Mouse (Mus musculus): Measurements from ENCODE around the gene Irf1. TPM values are rescaled to one million over a fixed set of nuclear protein-coding genes. Genes with fewer than 3 reads are reported as not detected.

Irf1 gene
- polyA plus RNA-seq, 1 experiment = 169 TPM

DNA sequence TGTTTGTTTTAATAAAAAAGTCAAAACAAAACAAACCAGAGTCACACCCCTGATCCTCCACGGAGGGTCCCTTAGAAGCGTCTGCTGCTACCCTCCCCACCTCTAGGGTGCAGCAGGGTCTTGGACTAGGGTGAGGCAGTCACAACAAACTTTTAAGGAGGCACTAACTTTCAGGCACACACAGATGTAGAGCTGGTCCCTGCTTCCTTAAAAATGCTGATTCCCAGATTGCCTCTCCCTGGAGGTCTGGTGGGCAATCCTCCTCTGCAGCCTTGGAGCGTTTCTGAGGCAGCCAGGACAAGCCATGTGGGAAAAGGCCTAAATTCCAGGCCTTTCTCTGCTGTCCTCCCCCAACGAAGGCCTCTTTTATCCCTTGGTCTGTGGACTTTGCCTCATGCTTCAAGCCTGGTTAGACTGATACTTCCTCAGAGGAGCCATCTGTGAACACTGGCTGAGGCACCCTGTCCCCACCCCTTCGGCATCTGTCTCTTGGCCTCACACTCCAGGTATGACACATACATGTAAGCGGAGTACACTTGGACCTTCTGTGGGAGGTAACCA, 10.9 kb upstream of the Irf1 start:
- no peak overlapping the region for H3K4me3 ChIP-seq (ENCODE audit: control insufficient read depth, insufficient read depth, low read length)
- WGBS = 61% methylated on average over 6 of the region's 6 CpGs
- TF ChIP-seq CTCF (IDR thresholded peaks at IDR 0.05; ENCODE audit: borderline replicate concordance, control insufficient read depth, extremely low read depth, insufficient read depth, low read length, poor library complexity) (no peak), POLR2A (IDR thresholded peaks at IDR 0.05; ENCODE audit: control insufficient read depth, extremely low read depth, insufficient read depth, low read length, poor library complexity) (no peak)
- no peaks in the 10 kb centered on the region for H3K27me3 ChIP-seq (ENCODE audit: control insufficient read depth, insufficient read depth, low read length)
- peak overlapping the region; percentile 19; the same call in 1 of the 2 replicates for H3K27ac ChIP-seq (ENCODE audit: control insufficient read depth, insufficient read depth, low read length)
- peak; percentile 68 for DNase-seq
- H3K4me1 ChIP-seq (replicated peaks; ENCODE audit: control insufficient read depth, insufficient read depth, low read length) = peaks cover 36% of the 10 kb centered on the region
- no peaks in the 10 kb centered on the region for H3K36me3 ChIP-seq (ENCODE audit: control insufficient read depth, insufficient read depth, low read length)

DNA sequence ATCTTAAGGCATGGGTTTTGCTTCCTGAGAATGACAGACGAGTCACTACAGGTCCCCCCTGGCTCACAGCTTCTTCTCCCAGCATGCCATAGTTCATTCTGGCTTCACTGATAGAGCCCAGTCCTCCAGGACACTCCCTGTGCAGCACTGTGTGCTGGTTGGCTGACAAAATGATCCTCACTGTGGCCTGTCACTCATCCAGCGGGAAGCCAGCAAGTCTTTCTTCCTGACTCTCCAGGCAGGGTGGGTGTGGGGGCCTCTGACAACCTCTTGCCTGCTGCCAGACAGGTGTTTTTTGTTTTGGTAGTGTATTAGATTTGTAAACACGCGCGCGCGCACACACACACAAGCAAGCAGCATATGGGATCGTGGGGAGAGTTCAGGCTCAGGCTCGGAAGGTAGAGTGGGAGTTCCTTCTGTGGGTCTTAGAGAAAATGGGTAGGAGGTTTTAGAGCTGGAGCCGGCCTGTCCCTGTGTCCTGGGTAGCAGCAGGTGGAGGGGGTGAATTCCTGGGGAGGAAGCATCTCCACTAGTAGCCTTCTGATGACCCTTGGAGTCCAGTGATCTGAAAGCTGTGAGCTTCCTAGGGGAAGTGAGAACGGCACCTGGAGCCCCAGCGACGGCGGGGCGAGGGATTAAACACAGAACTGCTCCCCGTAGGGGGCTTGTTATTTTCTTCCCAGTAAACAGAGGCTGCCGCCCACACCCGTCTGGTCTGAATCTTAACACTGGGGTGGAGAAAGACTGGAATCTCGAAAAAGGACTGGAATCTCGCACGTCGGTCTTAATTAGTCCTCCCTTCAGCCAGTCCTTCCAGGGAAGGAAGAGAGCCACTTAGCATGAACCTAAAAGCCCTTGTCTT, 10.0 kb upstream of the Irf1 start:
- no peak overlapping the region for H3K4me3 ChIP-seq (ENCODE audit: control insufficient read depth, insufficient read depth, low read length)
- no peaks in the 10 kb centered on the region for H3K36me3 ChIP-seq (ENCODE audit: control insufficient read depth, insufficient read depth, low read length)
- peaks cover 43% of the 10 kb centered on the region for H3K4me1 ChIP-seq (replicated peaks; ENCODE audit: control insufficient read depth, insufficient read depth, low read length)
- 95% methylated on average over 22 of the region's 22 CpGs for WGBS
- H3K27me3 ChIP-seq (ENCODE audit: control insufficient read depth, insufficient read depth, low read length) = no peaks in the 10 kb centered on the region
- no peak for DNase-seq
- no peak overlapping the region for H3K27ac ChIP-seq (ENCODE audit: control insufficient read depth, insufficient read depth, low read length)
- TF ChIP-seq POLR2A (IDR thresholded peaks at IDR 0.05; ENCODE audit: control insufficient read depth, extremely low read depth, insufficient read depth, low read length, poor library complexity) = no peak
- no peak for TF ChIP-seq CTCF (IDR thresholded peaks at IDR 0.05; ENCODE audit: borderline replicate concordance, control insufficient read depth, extremely low read depth, insufficient read depth, low read length, poor library complexity)

DNA sequence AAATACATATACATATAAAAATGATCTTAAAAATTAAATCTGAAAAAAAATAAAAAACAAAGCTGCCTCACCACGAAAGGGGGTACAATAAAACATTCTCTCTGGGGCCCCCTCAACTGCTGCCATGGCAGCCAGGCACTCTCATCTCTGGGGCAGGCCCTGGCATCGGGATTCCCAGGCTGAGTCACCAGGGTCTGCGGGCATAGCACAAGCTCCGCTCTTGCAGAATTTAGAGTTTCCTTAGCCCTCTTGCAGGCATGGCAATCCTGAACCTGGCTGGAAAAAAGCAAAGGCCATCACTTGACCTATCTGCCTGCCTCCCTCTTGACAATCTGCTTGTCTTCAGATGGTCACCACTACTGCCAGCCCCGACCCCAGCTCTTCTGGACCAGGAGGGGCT, 8.5 kb upstream of the Irf1 start:
- no peak for TF ChIP-seq CTCF (IDR thresholded peaks at IDR 0.05; ENCODE audit: borderline replicate concordance, control insufficient read depth, extremely low read depth, insufficient read depth, low read length, poor library complexity)
- no peak for TF ChIP-seq POLR2A (IDR thresholded peaks at IDR 0.05; ENCODE audit: control insufficient read depth, extremely low read depth, insufficient read depth, low read length, poor library complexity)
- 99% methylated on average over 5 of the region's 5 CpGs for WGBS
- Histone ChIP-seq H3K27me3 (ENCODE audit: control insufficient read depth, insufficient read depth, low read length) (no peaks in the 10 kb centered on the region), H3K4me1 (replicated peaks; ENCODE audit: control insufficient read depth, insufficient read depth, low read length) (peaks cover 37% of the 10 kb centered on the region), H3K36me3 (ENCODE audit: control insufficient read depth, insufficient read depth, low read length) (no peaks in the 10 kb centered on the region), H3K4me3 (ENCODE audit: control insufficient read depth, insufficient read depth, low read length) (no peak overlapping the region), H3K27ac (ENCODE audit: control insufficient read depth, insufficient read depth, low read length) (no peak overlapping the region)
- no peak for DNase-seq

DNA sequence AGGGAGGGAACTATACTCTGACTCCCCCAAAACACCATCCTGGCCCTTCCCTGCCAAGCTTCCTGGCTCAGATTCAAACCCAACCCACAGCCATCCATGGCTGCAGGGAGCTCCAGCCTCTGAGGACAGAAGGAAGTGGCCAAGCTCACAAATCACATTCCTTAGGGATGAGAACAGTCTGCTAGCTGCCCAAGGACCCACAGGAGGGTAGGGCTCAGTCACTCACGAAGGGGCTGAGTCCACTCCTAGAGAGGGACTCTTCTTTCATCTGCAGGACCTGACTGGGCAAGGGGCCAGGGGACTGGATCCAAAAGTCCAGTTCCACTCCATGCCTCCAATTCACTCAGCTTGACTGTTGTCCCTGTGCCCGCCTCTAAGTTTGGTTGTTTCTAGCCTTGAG, 8.0 kb upstream of the Irf1 start:
- DNase-seq = no peak
- Histone ChIP-seq H3K4me3 (ENCODE audit: control insufficient read depth, insufficient read depth, low read length) (no peak overlapping the region), H3K27me3 (ENCODE audit: control insufficient read depth, insufficient read depth, low read length) (no peaks in the 10 kb centered on the region), H3K27ac (ENCODE audit: control insufficient read depth, insufficient read depth, low read length) (no peak overlapping the region), H3K4me1 (replicated peaks; ENCODE audit: control insufficient read depth, insufficient read depth, low read length) (peaks cover 34% of the 10 kb centered on the region), H3K36me3 (ENCODE audit: control insufficient read depth, insufficient read depth, low read length) (no peaks in the 10 kb centered on the region)
- TF ChIP-seq POLR2A (IDR thresholded peaks at IDR 0.05; ENCODE audit: control insufficient read depth, extremely low read depth, insufficient read depth, low read length, poor library complexity) (no peak), CTCF (IDR thresholded peaks at IDR 0.05; ENCODE audit: borderline replicate concordance, control insufficient read depth, extremely low read depth, insufficient read depth, low read length, poor library complexity) (no peak)
- 91% methylated on average over 2 of the region's 2 CpGs for WGBS

DNA sequence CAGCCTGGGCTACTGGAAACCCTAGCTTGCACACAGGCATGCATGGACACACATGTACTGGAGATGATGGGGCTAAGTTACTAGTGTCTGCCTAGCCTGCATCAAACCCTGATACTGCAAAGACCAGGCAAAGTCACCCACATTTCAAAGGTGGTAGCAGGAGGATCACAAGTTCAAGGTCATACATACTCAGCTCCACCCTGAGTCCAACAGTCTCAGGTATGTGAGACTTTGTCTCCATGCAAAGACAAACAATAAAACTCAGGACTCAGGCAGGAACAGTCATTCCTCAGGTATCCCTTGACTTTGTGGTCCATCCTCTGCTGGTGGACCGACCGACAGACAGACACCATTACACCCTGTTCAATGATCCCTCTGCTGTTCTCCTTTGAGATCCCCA, 7.4 kb upstream of the Irf1 start:
- Histone ChIP-seq H3K36me3 (ENCODE audit: control insufficient read depth, insufficient read depth, low read length) (no peaks in the 10 kb centered on the region), H3K27me3 (ENCODE audit: control insufficient read depth, insufficient read depth, low read length) (no peaks in the 10 kb centered on the region), H3K4me3 (ENCODE audit: control insufficient read depth, insufficient read depth, low read length) (peak overlapping the region; percentile 55), H3K4me1 (replicated peaks; ENCODE audit: control insufficient read depth, insufficient read depth, low read length) (peaks cover 34% of the 10 kb centered on the region), H3K27ac (ENCODE audit: control insufficient read depth, insufficient read depth, low read length) (peak overlapping the region; percentile 93)
- TF ChIP-seq CTCF (IDR thresholded peaks at IDR 0.05; ENCODE audit: borderline replicate concordance, control insufficient read depth, extremely low read depth, insufficient read depth, low read length, poor library complexity) (no peak), POLR2A (IDR thresholded peaks at IDR 0.05; ENCODE audit: control insufficient read depth, extremely low read depth, insufficient read depth, low read length, poor library complexity) (no peak)
- no peak for DNase-seq
- 35% methylated on average over 2 of the region's 2 CpGs for WGBS

DNA sequence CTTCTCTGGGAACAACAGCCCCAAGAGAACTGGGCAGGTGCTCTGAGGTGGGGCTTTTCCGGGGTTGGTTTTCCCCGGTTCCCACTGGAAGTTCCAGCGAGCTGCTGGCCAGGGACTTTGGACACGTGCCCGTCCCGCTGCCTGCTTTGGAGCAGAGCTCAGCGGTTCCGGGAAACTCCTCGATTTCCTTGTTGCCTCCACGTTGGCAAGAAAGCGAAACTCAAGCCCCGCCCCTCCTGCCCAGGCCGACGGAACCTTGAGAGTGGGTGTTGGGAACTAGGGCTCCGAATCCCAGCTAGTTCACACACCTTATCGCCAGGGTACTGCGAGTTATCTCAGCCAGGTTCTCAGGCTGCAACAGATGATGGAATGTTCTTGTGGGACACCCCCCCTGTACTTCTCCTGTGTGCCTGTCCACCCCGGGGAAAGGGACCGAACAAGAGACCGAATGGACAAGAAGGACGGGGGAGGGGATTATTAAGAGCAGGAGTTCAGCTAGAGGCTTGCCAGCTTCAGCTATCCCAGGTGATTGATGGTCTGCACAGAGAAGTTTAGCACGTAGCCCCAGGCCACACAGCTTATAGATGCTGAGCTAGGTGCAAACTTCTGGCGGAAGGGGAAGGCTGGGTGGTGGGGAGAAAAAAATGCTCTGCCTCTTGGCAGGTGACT, 6.9 kb upstream of the Irf1 start:
- Histone ChIP-seq H3K36me3 (ENCODE audit: control insufficient read depth, insufficient read depth, low read length) (no peaks in the 10 kb centered on the region), H3K27me3 (ENCODE audit: control insufficient read depth, insufficient read depth, low read length) (no peaks in the 10 kb centered on the region), H3K4me3 (ENCODE audit: control insufficient read depth, insufficient read depth, low read length) (peak overlapping the region; percentile 55), H3K27ac (ENCODE audit: control insufficient read depth, insufficient read depth, low read length) (peak overlapping the region; percentile 93), H3K4me1 (replicated peaks; ENCODE audit: control insufficient read depth, insufficient read depth, low read length) (peaks cover 34% of the 10 kb centered on the region)
- DNase-seq = peak; percentile 74
- no peak for TF ChIP-seq POLR2A (IDR thresholded peaks at IDR 0.05; ENCODE audit: control insufficient read depth, extremely low read depth, insufficient read depth, low read length, poor library complexity)
- 1% methylated on average over 23 of the region's 23 CpGs for WGBS

Measured in thymus, adult 2 months (tissue).